Mouse (Mus musculus): ENCODE measurements around the gene Lamc2. TPM values are rescaled to one million over a fixed set of nuclear protein-coding genes. Genes with fewer than 3 reads are reported as not detected.
A peak's percentile ranks its signal among the peaks of the same experiment; 100 is the strongest.

Lamc2 gene
- total RNA-seq, 1 experiment from 2014 or later = not detected

GRCm38 (mm10) chr1:153102296-153103185, 83.7 kb downstream of the Lamc2 start:
- no peak for ATAC-seq (ENCODE audit: extremely low read depth, insufficient number of reproducible peaks, low FRiP score, poor library complexity, severe bottlenecking)

DNA sequence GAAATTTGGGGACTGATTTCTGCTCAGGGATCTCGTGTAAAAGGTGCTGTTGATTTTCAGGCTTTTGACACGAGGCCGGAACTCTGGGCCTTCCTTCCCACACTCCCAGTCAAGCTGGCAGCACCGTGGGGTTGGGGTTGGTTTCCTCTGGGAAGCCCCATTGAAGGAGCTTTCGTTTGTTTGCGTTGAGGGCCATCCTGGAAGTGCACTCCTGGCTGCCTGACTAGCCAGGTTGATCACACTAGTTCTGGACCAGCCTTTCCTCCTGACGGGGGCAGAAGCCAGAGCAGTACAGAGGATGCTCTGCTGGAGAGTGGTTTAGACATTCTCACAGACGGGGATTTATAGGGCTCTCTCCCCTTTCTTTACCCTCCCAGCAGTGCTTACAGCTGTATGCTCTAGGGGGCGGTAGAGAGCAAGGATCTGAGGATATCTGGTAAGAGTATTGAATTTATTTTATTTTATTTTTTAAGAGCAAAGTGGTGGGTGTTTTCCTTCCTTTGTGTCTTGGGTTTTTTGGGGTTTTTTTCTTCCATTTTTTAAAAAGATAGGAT, 84.8 kb downstream of the Lamc2 start:
- ATAC-seq (ENCODE audit: extremely low read depth, insufficient number of reproducible peaks, low FRiP score, poor library complexity, severe bottlenecking) = 0 out of 2 replicates have a peak, but pooled peaks have one; percentile 35

DNA sequence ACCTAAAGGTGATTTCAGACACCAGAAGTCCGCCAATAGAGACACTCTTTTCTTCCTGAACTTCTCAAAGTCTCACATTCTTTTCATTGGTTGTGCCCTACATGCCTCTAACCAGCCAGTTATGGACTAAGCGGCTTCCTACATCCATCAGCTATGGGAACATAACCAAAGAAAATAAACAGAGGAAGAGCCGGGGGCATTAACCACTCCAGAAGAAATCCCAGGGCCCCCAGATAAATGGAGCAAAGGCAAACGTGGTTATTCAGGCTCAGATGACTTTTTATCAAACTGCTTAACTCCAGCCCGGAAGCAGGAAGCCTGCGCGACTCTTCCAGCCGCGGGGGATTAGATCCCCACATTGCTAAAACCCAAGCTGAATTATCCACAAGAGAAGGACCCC, 85.3 kb downstream of the Lamc2 start:
- no peak for ATAC-seq (ENCODE audit: extremely low read depth, insufficient number of reproducible peaks, low FRiP score, poor library complexity, severe bottlenecking)

- ATAC-seq (ENCODE audit: extremely low read depth, insufficient number of reproducible peaks, low FRiP score, poor library complexity, severe bottlenecking) = no peak
Observed at GRCm38 (mm10) chr1:153098586-153098985, 87.7 kb downstream of the Lamc2 start.

GRCm38 (mm10) chr1:153097017-153097675, 89.1 kb downstream of the Lamc2 start:
- ATAC-seq (ENCODE audit: extremely low read depth, insufficient number of reproducible peaks, low FRiP score, poor library complexity, severe bottlenecking) = no peak

DNA sequence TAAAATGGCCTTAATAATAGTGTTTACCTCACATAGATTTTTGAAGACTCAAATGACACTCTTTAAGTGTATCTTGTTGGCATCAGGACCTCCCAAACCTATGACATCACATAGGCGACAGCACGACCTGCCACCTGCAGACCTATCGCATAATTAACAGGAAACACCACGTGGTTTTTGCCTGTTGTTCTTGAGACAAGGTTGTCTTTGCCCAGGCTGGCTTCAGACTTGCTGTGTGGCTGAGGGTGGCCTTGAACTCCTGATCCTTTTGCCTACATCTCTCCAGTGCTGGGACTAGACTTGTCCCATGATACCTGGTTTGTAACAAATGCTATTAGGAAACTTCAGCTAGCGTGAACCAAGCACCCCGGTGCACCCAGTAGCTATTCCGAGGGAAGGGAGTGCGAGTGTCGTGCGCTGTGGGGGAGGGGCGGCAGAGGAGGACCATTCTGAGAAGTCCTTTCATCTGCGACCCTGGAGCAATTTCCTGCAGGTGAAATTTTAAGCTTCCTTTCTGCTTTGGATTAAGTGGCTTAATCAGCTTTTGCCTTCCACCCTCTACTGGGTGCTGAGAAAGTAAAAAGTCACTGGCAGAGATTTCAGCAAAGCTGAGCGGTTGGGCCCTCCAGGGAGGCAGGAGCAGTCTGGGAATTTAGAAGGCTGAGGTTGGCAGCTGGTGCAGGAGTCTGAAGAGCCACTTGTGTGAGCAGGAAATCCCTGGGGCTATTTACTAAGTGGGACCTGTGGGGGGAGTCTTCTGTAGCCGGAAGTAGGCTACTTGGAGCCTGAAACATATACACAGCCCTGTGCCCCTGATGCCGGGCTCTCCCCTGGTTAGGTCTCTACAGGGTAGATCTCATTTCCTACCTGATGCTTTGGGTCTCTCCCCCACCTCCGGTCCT, 90.2 kb downstream of the Lamc2 start:
- no peak for ATAC-seq (ENCODE audit: extremely low read depth, insufficient number of reproducible peaks, low FRiP score, poor library complexity, severe bottlenecking)

- no peak for ATAC-seq (ENCODE audit: extremely low read depth, insufficient number of reproducible peaks, low FRiP score, poor library complexity, severe bottlenecking)
Observed at GRCm38 (mm10) chr1:153095328-153095727, 90.9 kb downstream of the Lamc2 start.

GRCm38 (mm10) chr1:153094226-153095076, 91.8 kb downstream of the Lamc2 start:
- ATAC-seq (ENCODE audit: extremely low read depth, insufficient number of reproducible peaks, low FRiP score, poor library complexity, severe bottlenecking) = no peak

DNA sequence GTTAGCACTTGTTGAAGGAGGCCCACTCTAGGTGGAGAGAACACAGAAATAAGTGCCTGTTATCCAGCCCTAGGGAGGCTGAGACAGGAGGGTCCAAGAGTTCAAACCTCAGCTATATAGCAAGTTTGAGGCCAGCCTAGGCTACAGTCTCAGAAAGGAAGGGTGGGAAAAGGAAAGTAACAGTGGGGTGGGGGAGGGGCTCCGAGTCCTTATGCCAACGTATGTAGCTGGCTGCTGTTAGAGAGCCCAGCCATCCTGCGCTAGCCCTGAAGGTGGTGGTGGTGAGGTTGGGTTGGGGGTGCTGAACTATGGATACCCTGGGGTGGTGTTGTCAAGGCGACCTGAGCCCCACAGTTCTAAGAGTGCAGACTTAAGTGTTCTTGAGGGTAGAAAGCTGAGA, 92.7 kb downstream of the Lamc2 start:
- ATAC-seq (ENCODE audit: extremely low read depth, insufficient number of reproducible peaks, low FRiP score, poor library complexity, severe bottlenecking) = no peak

DNA sequence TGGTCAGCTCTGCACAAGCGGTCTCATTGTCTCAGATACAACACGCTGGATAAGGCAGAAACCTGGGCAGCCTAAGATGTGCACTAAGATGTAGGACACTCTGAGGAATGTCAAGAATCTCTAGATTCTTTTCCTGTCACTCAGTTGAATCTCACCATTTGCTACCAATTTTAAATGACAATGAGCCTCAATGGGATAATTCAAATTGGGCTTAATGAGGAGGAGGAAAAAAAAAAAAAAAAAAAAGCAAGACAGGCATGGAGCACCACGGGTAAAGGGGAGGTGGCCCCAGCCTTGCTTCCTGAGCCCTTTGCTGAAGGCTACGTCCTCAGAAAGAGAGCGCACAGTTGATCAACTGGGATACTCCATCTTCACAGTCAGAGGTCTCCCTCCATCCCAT, 93.1 kb downstream of the Lamc2 start:
- ATAC-seq (ENCODE audit: extremely low read depth, insufficient number of reproducible peaks, low FRiP score, poor library complexity, severe bottlenecking) = no peak

- ATAC-seq (ENCODE audit: extremely low read depth, insufficient number of reproducible peaks, low FRiP score, poor library complexity, severe bottlenecking) = no peak
Observed at GRCm38 (mm10) chr1:153092237-153092975, 93.8 kb downstream of the Lamc2 start.

DNA sequence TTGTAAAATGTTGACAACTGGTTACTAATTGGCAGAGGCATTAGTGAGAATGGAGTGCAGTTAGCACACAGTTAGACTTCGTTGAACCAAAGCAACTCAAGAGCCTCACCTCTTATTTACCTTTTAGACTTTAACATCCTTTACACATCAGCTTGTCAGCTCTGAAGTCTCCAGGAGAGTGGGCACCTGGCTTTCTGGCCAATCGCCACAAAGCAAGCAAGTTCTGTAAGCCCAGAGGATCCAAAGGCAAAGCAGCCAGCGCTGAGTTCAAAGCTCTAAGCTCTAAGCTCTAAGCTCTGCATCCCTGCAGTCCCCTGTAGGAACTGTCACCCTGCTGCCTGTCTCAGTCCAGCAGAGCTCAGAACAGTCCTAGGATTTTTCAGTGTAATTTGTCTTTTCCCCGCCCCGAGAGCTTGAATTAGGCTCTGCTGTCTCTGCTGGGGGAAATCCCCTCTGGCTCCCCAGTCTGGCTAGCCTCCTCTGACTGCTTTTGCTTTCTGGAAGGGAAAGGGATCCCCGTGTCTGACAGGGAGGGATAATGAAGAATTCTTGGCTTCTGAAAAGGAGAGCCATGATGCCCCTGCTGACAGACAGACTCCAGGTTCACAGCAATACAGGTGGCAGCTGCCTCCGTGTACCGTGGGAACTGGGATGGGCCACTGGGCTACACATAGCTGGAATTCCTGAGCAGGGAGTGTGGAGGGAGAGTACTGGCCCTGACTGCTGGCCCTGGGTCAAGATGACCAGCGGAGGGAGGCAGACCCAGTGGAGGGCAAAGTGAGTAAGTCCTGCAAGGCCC, 94.6 kb downstream of the Lamc2 start:
- no peak for ATAC-seq (ENCODE audit: extremely low read depth, insufficient number of reproducible peaks, low FRiP score, poor library complexity, severe bottlenecking)

DNA sequence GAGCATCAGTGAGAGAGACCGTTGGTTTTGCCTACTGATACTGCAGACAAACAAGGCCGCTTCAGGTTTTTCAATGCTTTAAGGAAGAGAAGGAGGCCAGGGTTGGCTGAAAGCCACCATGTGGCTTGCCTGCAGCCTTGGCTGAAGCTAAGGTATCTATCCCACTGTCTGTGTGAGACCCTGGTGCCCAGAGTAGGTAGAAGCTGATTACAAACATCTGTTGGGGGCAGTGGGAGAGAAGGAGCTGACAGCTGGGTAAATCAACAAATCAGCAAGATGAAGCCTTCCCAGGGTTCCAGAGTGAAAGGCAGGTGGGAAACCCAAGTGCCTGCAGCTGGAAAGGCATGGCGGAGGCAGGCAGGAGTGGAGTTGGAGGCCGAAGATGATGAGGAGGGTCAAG, 95.4 kb downstream of the Lamc2 start:
- ATAC-seq (ENCODE audit: extremely low read depth, insufficient number of reproducible peaks, low FRiP score, poor library complexity, severe bottlenecking) = no peak

- ATAC-seq (ENCODE audit: extremely low read depth, insufficient number of reproducible peaks, low FRiP score, poor library complexity, severe bottlenecking) = no peak
Observed at GRCm38 (mm10) chr1:153090081-153090480, 96.2 kb downstream of the Lamc2 start.

DNA sequence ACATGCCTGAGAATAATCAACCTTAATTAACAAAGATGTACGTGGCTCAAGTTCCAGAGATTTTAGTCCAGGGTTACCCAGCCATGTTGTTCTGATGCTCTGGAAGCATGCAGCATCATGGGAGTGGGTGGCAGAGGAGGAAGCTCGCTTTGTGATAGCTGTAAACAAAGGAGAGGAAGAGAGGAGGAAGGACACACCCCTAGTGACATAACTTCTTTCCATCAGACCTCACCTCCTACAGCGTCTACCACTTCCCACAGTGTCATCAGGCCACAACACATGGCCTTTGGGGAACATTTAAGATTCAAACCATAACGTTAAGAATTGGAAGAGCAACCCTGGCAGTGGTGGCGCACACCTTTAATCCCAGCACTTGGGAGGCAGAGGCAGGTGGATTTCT, 98.5 kb downstream of the Lamc2 start:
- ATAC-seq (ENCODE audit: extremely low read depth, insufficient number of reproducible peaks, low FRiP score, poor library complexity, severe bottlenecking) = no peak

GRCm38 (mm10) chr1:153085198-153085597, 101.0 kb downstream of the Lamc2 start:
- ATAC-seq (ENCODE audit: extremely low read depth, insufficient number of reproducible peaks, low FRiP score, poor library complexity, severe bottlenecking) = peak; percentile 64; the same call in 1 of the 2 replicates

- ATAC-seq (ENCODE audit: extremely low read depth, insufficient number of reproducible peaks, low FRiP score, poor library complexity, severe bottlenecking) = no peak
Observed at GRCm38 (mm10) chr1:153084191-153084590, 102.1 kb downstream of the Lamc2 start.

Measured in neutrophil, adult 5-6 weeks (primary cell).